Mouse (Mus musculus) heart, embryonic 13.5 days (tissue): Measurements from ENCODE around the gene Megf11. TPM values are rescaled to one million over a fixed set of nuclear protein-coding genes. Genes with fewer than 3 reads are reported as not detected.

Experiments
- ATAC-seq: fragments of 200-750 bp; cut with Nextera tagmentation; 2 replicates; pipeline ENCODE4 v1.8.0; 2017; ENCODE audit warnings: moderate TSS enrichment; ENCODE audit not compliant: insufficient number of reproducible peaks, low FRiP score, low TSS enrichment; ENCODE audit errors: extremely low read depth
- H3K27ac ChIP-seq: fragments of 300-500 bp; sonication (generic); replicated peaks from 2 replicates; pipeline ENCODE4 v1.5.1; 2015; ENCODE audit warnings: moderate library complexity, mild to moderate bottlenecking, inconsistent platforms
- H3K27me3 ChIP-seq: fragments of 300-500 bp; sonication (generic); replicated peaks from 2 replicates; pipeline ENCODE4 v1.6.1; 2015; ENCODE audit warnings: mild to moderate bottlenecking, inconsistent platforms
- H3K36me3 ChIP-seq: fragments of 300-500 bp; sonication (generic); 2 replicates; pipeline ENCODE4 v1.6.1; 2015; ENCODE audit warnings: mild to moderate bottlenecking, inconsistent platforms
- H3K4me1 ChIP-seq: fragments of 300-500 bp; sonication (generic); 2 replicates; pipeline ENCODE4 v1.6.1; 2015; ENCODE audit warnings: inconsistent platforms
- H3K4me2 ChIP-seq: fragments of 300-500 bp; sonication (generic); 2 replicates; pipeline ENCODE4 v1.6.1; 2015; ENCODE audit warnings: inconsistent platforms, mild to moderate bottlenecking, moderate library complexity
- H3K4me3 ChIP-seq: fragments of 300-500 bp; sonication (generic); 2 replicates; pipeline ENCODE4 v1.5.1; 2015; ENCODE audit warnings: moderate library complexity, mild to moderate bottlenecking, inconsistent platforms
- H3K9ac ChIP-seq: fragments of 300-500 bp; sonication (generic); 2 replicates; pipeline ENCODE4 v1.6.1; 2015; ENCODE audit warnings: inconsistent platforms, mild to moderate bottlenecking, moderate library complexity
- H3K9me3 ChIP-seq: fragments of 300-500 bp; sonication (generic); 2 replicates; pipeline ENCODE4 v1.6.1; 2016; ENCODE audit warnings: inconsistent platforms
- WGBS: fragments of 180-500 bp; shearing (Covaris S2); methylation state at CpG from one replicate; pipeline ENCODE4 v1.1.7; 2015; ENCODE audit warnings: mixed read lengths; 5-methylcytosine and 5-hydroxymethylcytosine counted together
- polyA plus RNA-seq: library from polyadenylated mRNA; unstranded; fragments of >200 nt; fragmentation: Nextera tagmentation; extraction: Ambion mirVana; gene quantifications from 2 replicates; pipeline ENCODE4 v1.2.1, GENCODE M21; 2015

The Megf11 gene
- polyA plus RNA-seq, 1 experiment from 2014 or later, result 1.1 TPM

DNA sequence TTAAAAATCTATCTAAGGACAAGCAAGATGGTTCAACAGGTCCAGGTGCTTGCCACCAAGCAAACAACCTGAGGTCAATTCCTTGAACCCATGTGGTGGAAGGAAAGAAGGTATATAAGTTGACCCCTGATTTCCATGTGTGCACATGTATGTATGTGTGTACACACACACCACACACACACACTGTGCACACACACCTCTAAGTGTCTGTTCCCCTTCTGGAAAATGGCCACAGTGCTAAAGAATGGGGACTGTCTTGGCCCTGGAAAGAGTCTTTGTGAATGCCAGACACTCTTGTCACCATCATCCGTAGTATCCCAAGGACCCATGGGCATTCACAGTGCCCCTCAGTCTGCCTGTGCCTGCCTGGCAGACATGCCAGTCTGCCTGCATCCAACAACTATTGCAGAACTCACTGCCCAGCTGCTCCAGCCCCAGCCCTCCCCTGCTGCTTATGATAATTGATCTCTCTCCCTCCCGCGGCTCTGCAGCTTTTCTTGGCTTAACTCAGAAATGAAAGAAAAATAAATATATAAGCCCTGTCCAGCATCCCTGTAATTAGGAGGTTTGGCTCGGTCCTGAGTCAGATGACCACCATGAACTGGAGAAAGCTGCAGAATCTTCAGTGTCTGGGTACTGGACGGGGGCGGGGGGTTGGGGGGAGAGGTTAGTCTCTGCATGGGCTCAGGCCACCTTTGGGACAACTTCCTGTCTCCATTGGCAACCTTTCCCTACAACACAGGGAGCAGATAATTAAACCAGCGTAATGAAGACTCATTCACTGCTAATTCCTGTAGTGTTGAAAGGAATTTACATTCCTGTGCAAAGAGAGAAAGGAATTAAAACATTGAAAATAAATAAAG is 226.9 kb downstream of the Megf11 start:
- Histone ChIP-seq H3K36me3 (no peaks in the 10 kb centered on the region), H3K9ac (no peak overlapping the region), H3K9me3 (no peaks in the 10 kb centered on the region), H3K27me3 (0 out of 2 replicates have a peak, but pooled peaks cover 8% of the 10 kb centered on the region), H3K27ac (no peak overlapping the region), H3K4me1 (peaks cover 4% of the 10 kb centered on the region), H3K4me3 (no peak overlapping the region), H3K4me2 (no peak overlapping the region)
- WGBS, result 15% methylated on average over 7 of the region's 7 CpGs
- no peak for ATAC-seq

DNA sequence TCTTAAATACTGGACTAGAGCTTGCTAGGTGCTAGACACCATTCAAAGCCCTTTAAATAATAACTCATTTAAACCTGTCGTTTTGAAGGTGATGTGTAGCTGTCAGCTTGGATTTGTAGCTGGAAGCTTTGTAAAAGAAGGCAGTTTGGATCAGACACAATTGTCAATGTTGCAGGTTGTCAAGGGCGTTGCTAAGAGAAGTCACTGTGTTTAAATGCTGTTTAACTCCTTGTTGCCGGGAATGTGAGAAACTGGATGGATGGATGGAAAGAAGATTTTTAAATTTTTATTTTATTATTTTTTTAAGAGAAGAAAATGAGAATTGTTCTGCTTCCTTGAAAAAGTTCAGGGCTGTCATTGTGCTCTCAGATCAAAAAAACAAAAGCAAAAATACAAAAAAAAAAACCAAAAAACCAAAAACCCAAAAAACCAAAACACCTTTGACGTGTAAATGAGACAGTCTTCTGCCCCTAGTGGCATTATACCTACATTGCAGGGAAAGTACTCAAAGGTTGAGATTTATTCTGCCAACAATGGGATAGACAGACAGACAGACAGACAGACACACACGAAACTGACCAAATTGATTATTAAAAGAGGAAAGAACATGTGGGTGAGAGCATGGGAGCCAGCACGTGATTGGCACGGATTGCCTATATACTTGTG is 227.7 kb downstream of the Megf11 start:
- Histone ChIP-seq H3K27ac (no peak overlapping the region), H3K9ac (no peak overlapping the region), H3K27me3 (0 out of 2 replicates have a peak, but pooled peaks cover 8% of the 10 kb centered on the region), H3K4me1 (peaks cover 4% of the 10 kb centered on the region), H3K36me3 (no peaks in the 10 kb centered on the region), H3K9me3 (no peaks in the 10 kb centered on the region), H3K4me3 (no peak overlapping the region), H3K4me2 (no peak overlapping the region)
- WGBS, result 46% methylated on average over 7 of the region's 7 CpGs
- ATAC-seq, result no peak

DNA sequence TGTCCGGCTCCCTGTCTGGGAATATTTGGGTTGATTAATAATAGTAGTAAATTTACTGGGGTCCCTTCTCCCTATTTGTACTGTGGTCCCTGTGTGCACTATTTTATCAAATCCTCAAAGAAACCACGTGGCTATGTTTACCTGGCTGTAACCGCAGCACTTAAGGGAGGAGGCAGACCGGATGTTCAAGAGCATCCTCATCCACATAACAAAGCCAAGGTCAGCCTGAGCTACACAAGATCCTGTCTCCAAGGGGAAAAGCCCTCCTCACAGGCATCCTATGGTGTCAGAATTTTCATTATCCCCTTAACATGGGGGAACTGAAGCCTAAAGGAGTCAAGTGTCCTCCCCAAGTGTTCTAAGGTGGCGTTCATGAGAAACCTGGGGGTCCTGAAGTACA is 232.0 kb downstream of the Megf11 start:
- WGBS, result 55% methylated on average over 5 of the region's 5 CpGs
- Histone ChIP-seq H3K4me2 (no peak overlapping the region), H3K4me1 (no peaks in the 10 kb centered on the region; the same call in 1 of the 2 replicates), H3K36me3 (no peaks in the 10 kb centered on the region), H3K9me3 (no peaks in the 10 kb centered on the region), H3K4me3 (no peak overlapping the region), H3K9ac (no peak overlapping the region), H3K27ac (no peak overlapping the region), H3K27me3 (no peaks in the 10 kb centered on the region; the same call in 1 of the 2 replicates)
- no peak for ATAC-seq

DNA sequence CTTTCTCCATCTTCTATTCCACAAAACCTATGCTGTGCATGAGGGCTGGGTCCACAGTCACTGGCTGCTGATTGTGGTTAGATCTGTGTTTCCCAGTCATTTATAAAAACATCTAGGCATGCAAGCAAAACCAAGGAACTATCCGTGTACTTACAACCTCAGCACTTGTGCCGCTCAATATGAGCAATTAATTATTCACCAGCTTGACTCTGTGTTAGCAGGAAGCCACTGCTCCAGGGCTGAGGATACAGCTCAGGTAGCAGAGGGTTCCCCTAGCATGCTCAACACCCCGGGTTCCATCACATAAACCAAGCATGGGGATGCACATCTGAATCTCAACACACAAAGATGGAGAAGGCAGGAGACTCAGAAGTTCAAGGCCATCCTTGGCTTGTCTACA is 233.0 kb downstream of the Megf11 start:
- 71% methylated on average over 3 of the region's 3 CpGs for WGBS

DNA sequence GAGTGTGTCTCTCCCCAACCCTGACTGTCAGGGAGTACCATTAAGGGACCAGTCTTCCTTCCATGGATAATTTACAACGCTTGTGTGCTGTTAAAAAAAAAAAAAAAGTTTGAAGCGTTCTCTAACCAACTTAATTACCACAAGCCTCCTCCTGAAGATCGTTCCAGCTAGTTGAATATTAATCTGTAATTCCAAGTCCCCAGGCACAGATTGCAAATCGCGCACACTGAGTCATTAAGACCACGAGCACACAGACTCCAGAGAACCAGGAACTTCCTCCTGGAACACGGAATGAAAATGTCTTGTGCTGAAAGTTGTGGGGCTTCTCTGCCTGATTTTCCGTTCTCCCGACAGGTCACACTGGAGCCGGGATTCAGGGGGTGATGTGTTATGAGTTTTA is 234.0 kb downstream of the Megf11 start:
- Histone ChIP-seq H3K4me2 (no peak overlapping the region), H3K9me3 (no peaks in the 10 kb centered on the region), H3K4me3 (no peak overlapping the region), H3K4me1 (no peaks in the 10 kb centered on the region), H3K36me3 (no peaks in the 10 kb centered on the region), H3K27ac (no peak overlapping the region), H3K27me3 (no peaks in the 10 kb centered on the region; the same call in 1 of the 2 replicates), H3K9ac (no peak overlapping the region)
- 76% methylated on average over 10 of the region's 10 CpGs for WGBS
- no peak for ATAC-seq

More for the DNA sequence above, 233.0 kb downstream of the Megf11 start:
- Histone ChIP-seq H3K36me3 (no peaks in the 10 kb centered on the region), H3K27me3 (no peaks in the 10 kb centered on the region; the same call in 1 of the 2 replicates), H3K9me3 (no peaks in the 10 kb centered on the region), H3K4me1 (no peaks in the 10 kb centered on the region), H3K27ac (no peak overlapping the region), H3K4me3 (no peak overlapping the region), H3K9ac (no peak overlapping the region), H3K4me2 (no peak overlapping the region)
- no peak for ATAC-seq

DNA sequence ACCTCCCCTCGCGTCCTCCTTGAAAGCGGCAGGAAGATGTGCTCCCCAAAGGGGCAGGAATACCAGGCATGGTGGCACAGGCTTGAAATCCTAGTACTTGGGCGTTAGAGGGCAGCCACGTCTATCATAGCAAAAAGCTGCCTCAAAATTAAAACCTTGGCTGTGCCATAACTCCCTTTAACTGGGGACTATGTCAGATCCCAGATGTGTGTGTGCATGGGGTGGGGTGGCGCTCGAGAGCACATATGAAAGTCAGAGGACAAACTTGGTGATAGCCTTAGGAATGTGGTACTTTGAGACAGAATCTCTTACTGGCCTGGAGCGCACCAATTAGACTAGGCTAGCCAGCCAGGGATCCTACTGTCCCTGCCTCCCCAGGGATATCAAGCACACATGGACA is 235.2 kb downstream of the Megf11 start:
- Histone ChIP-seq H3K4me3 (no peak overlapping the region), H3K27ac (no peak overlapping the region), H3K9me3 (no peaks in the 10 kb centered on the region), H3K9ac (no peak overlapping the region), H3K4me1 (no peaks in the 10 kb centered on the region), H3K4me2 (no peak overlapping the region), H3K27me3 (no peaks in the 10 kb centered on the region; the same call in 1 of the 2 replicates), H3K36me3 (no peaks in the 10 kb centered on the region)
- WGBS, result 64% methylated on average over 8 of the region's 8 CpGs
- ATAC-seq, result no peak

DNA sequence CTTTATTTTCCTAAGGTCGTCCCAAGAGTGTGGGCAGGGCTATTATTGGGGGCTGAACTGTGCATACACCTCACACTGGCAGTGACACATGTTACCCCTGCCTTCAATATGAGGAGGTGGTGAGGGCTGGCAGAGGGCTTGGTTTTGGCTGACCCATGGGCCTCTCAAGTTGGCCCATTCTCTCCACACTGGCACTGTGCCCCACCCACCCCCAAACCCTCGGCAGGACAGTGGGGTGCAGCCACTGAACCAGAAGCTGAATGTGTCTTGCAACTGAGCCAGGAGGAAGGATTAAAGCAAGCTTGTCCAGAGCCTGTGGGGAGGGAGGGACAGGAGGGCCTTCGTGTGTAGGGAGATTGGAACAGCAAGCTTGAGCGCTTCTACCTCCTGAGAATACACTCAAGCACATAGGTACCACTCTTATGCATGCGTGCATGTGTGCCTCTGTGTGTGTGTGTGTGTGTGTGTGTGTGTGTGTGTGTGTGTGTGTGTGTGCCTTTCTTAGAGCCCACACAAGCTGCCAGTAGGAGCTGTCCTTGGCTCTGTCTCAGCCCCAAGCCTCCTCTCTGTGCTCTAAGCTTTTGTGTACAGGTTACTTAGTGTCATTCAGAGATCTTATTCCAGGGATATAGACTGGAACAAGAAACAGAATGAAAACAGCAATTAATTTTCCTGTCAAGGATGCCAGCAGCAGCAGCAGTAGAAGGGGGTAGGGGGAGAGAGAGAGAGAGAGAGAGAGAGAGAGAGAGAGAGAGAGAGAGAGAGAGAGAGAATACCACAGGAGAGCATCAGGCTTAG is 236.3 kb downstream of the Megf11 start:
- no peak overlapping the region for H3K4me2 ChIP-seq
- no peak for ATAC-seq
- no peak overlapping the region for H3K27ac ChIP-seq
- H3K27me3 ChIP-seq, result no peaks in the 10 kb centered on the region; the same call in 1 of the 2 replicates
- no peaks in the 10 kb centered on the region for H3K36me3 ChIP-seq
- no peaks in the 10 kb centered on the region for H3K9me3 ChIP-seq
- WGBS, result 55% methylated on average over 5 of the region's 5 CpGs
- H3K4me3 ChIP-seq, result no peak overlapping the region
- no peaks in the 10 kb centered on the region for H3K4me1 ChIP-seq
- H3K9ac ChIP-seq, result no peak overlapping the region

DNA sequence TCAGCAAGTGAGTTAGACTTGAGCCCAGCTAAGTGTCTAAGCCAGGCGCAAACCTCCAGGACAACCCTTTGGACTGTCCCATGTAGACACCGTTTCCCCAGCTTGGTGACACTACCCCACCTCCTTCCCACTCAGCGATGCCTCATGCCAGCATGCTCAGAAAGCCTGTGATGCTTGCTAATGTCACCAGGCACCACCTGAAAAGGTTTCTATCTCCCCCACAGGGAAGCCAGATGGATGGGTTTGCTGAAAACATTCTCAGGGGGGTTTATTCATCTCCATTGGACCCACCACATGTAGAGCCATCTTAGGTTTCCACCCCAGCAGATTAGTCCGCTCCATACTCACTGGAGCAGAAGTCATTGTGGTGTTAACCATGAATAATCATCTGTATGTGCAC is 237.9 kb downstream of the Megf11 start:
- H3K27me3 ChIP-seq, result no peaks in the 10 kb centered on the region; the same call in 1 of the 2 replicates
- 78% methylated on average over 4 of the region's 4 CpGs for WGBS
- no peaks in the 10 kb centered on the region for H3K4me1 ChIP-seq
- H3K27ac ChIP-seq, result no peak overlapping the region
- no peak overlapping the region for H3K4me2 ChIP-seq
- H3K36me3 ChIP-seq, result no peaks in the 10 kb centered on the region
- H3K9ac ChIP-seq, result no peak overlapping the region
- no peak overlapping the region for H3K4me3 ChIP-seq
- no peak for ATAC-seq
- H3K9me3 ChIP-seq, result no peaks in the 10 kb centered on the region

DNA sequence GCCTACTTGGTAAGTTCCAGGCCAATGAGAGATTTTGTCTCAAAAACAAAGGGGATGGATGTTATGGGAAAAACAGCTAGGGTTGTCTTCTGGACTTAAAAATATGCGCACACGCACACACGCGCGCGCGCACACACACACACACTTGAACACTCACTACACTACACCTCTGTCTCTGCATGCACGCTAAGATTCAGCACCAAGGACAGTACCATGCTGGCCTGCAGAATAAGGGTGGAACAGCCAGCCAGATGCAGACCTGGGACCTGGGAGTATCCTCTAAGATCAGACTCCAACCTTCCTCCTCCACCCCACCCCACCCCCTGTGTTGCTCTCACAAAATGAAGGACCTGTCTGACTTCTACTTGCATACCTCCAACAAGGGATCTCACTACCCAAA is 239.1 kb downstream of the Megf11 start:
- no peak overlapping the region for H3K4me3 ChIP-seq
- no peaks in the 10 kb centered on the region for H3K4me1 ChIP-seq
- H3K27ac ChIP-seq, result no peak overlapping the region
- H3K27me3 ChIP-seq, result no peaks in the 10 kb centered on the region; the same call in 1 of the 2 replicates
- H3K9me3 ChIP-seq, result no peaks in the 10 kb centered on the region
- no peaks in the 10 kb centered on the region for H3K36me3 ChIP-seq
- WGBS, result 59% methylated on average over 8 of the region's 8 CpGs
- H3K9ac ChIP-seq, result no peak overlapping the region
- no peak for ATAC-seq
- H3K4me2 ChIP-seq, result no peak overlapping the region

DNA sequence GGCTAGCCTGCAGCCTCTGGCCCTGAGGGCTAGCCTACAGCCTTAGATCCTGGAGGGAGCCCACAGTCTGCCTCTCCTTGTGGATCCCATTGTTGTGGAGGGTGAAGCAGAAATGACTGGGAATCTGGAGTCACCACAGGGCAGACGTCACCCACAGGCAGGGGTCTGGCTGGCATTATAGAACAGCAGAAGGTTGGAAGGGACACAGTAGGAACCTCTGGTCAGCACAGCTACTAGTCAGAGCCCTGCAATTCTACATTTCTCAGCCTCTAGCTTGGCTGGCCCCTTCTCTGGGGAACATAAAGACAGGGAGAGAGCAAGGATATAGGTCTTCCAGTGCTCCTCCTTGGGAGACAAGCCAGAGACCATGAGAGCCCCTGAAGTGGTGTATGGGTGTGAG is 244.4 kb downstream of the Megf11 start:
- Histone ChIP-seq H3K4me1 (no peaks in the 10 kb centered on the region), H3K36me3 (no peaks in the 10 kb centered on the region), H3K4me2 (no peak overlapping the region), H3K9me3 (no peaks in the 10 kb centered on the region), H3K4me3 (no peak overlapping the region), H3K9ac (no peak overlapping the region), H3K27ac (no peak overlapping the region), H3K27me3 (peaks cover 15% of the 10 kb centered on the region)
- no peak for ATAC-seq
- 41% methylated on average over 1 of the region's 1 CpGs for WGBS

DNA sequence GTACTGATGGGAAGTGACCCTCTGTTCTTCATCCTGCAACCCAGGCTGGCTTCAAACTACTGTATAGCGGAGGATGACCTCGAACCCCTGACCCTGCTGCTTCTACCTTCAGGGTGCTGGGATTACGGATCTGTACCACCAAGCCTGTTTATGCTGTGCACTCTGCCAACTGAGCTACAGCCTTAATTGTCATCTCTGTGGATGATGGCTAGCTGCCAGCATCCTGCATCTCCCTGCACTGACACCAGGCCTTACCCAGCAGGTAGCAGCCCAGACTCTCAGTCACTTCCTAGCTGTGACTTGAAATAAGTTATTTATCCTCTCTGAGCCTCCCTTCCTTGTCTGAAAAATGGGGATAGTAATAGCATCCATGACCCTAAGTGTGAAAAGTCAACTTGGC is 247.7 kb downstream of the Megf11 start:
- no peak for ATAC-seq

More for the DNA sequence above, 247.7 kb downstream of the Megf11 start:
- no peak overlapping the region for H3K4me3 ChIP-seq
- H3K4me2 ChIP-seq, result no peak overlapping the region
- H3K36me3 ChIP-seq, result no peaks in the 10 kb centered on the region
- no peaks in the 10 kb centered on the region for H3K9me3 ChIP-seq
- 74% methylated on average over 3 of the region's 3 CpGs for WGBS
- peaks cover 46% of the 10 kb centered on the region for H3K27me3 ChIP-seq
- no peak overlapping the region for H3K27ac ChIP-seq
- H3K4me1 ChIP-seq, result peaks cover 2% of the 10 kb centered on the region
- H3K9ac ChIP-seq, result no peak overlapping the region
